Mouse (Mus musculus): ENCODE data around the gene Aire.
"Not testable (repeated sequence)": the region's sequence is repeated elsewhere in the genome, so short reads cannot be mapped to it uniquely, and the experiment has no call there.

The Aire gene

GRCm38 (mm10) chr10:78049519-78050035 is 6.2 kb upstream of the Aire start:
- no peak for DNase-seq (ENCODE audit: low spot score in 2 of 2)

- no peak for DNase-seq (ENCODE audit: low spot score in 2 of 2)
Measured at GRCm38 (mm10) chr10:78048061-78048730, 4.8 kb upstream of the Aire start.

GRCm38 (mm10) chr10:78046388-78046787 is 3.0 kb upstream of the Aire start:
- no peak for DNase-seq (ENCODE audit: low spot score in 2 of 2)

GRCm38 (mm10) chr10:78044531-78044930 is 1.1 kb upstream of the Aire start:
- DNase-seq (ENCODE audit: low spot score in 2 of 2) = no peak

- DNase-seq (ENCODE audit: low spot score in 2 of 2) = no peak
Measured at GRCm38 (mm10) chr10:78042697-78043405, 559 bp downstream of the Aire start.

GRCm38 (mm10) chr10:78042096-78042495 is 1.3 kb downstream of the Aire start:
- DNase-seq (ENCODE audit: low spot score in 2 of 2) = no peak

GRCm38 (mm10) chr10:78041647-78042046 is 1.8 kb downstream of the Aire start, which contains the start of gene Dnmt3l:
Gene Dnmt3l (plus strand): TSS chr10:78041947.
- DNase-seq (ENCODE audit: low spot score in 2 of 2) = no peak

- DNase-seq (ENCODE audit: low spot score in 2 of 2) = no peak
Measured at GRCm38 (mm10) chr10:78037139-78037538, 6.3 kb downstream of the Aire start.

GRCm38 (mm10) chr10:78031987-78032386 is 11.4 kb downstream of the Aire start:
- no peak for DNase-seq (ENCODE audit: low spot score in 2 of 2)

- no peak for DNase-seq (ENCODE audit: low spot score in 2 of 2)
Measured at GRCm38 (mm10) chr10:78029080-78029479, 14.3 kb downstream of the Aire start.

GRCm38 (mm10) chr10:78028129-78028528 is 15.3 kb downstream of the Aire start:
- DNase-seq (ENCODE audit: low spot score in 2 of 2) = peak; percentile 43 to 75

- not testable (repeated sequence) for DNase-seq (ENCODE audit: low spot score in 2 of 2)
Measured at GRCm38 (mm10) chr10:78025453-78025852, 18.0 kb downstream of the Aire start.

- not testable (repeated sequence) for DNase-seq (ENCODE audit: low spot score in 2 of 2)
Measured at GRCm38 (mm10) chr10:78019984-78020383, 23.4 kb downstream of the Aire start.

GRCm38 (mm10) chr10:78019291-78019690 is 24.1 kb downstream of the Aire start:
- DNase-seq (ENCODE audit: low spot score in 2 of 2) = no peak

GRCm38 (mm10) chr10:78018797-78019203 is 24.6 kb downstream of the Aire start:
- peak; percentile 55 to 82 for DNase-seq (ENCODE audit: low spot score in 2 of 2)

GRCm38 (mm10) chr10:78016366-78016765 is 27.0 kb downstream of the Aire start:
- DNase-seq (ENCODE audit: low spot score in 2 of 2) = no peak

GRCm38 (mm10) chr10:78015489-78015888 is 27.9 kb downstream of the Aire start:
- DNase-seq (ENCODE audit: low spot score in 2 of 2) = no peak

GRCm38 (mm10) chr10:78012661-78013495 is 30.5 kb downstream of the Aire start:
- no peak for DNase-seq (ENCODE audit: low spot score in 2 of 2)

GRCm38 (mm10) chr10:78011116-78011515 is 32.3 kb downstream of the Aire start:
- not testable (repeated sequence) for DNase-seq (ENCODE audit: low spot score in 2 of 2)

GRCm38 (mm10) chr10:78010335-78010734 is 33.1 kb downstream of the Aire start:
- DNase-seq (ENCODE audit: low spot score in 2 of 2) = no peak

GRCm38 (mm10) chr10:78009945-78010293 is 33.5 kb downstream of the Aire start, which contains the start of gene Pfkl:
Gene Pfkl (minus strand): TSS chr10:78010083.
- DNase-seq (ENCODE audit: low spot score in 2 of 2) = no peak
